Mouse (Mus musculus) gastrocnemius, adult 18-20 months (tissue): ENCODE data around the gene Acsm5. TPM values are rescaled to one million over a fixed set of nuclear protein-coding genes. Genes with fewer than 3 reads are reported as not detected.
A peak's percentile ranks its signal among the peaks of the same experiment; 100 is the strongest.

ENCODE experiments used
- DNase-seq: peaks from one replicate; pipeline ENCODE4 v3.0.0; 2021; ENCODE audit warnings: low spot score
- long read RNA-seq, 2 experiments: library from polyadenylated mRNA; stranded (forward); transcript quantifications; one replicate each; pipeline ENCODE4 v2.0.0; 2021
- total RNA-seq, 2 experiments: library from RNA; stranded (reverse); gene quantifications; 2 replicates each; pipeline ENCODE4 v1.2.3; 2021

Gene Acsm5
- total RNA-seq: 1 to 10 TPM in 1 of 2 experiments, under 1 TPM in 1; 0.50 to 1.2 TPM
- long read RNA-seq, experiment 1: 0 reads
- long read RNA-seq, experiment 2: 0 reads

DNA sequence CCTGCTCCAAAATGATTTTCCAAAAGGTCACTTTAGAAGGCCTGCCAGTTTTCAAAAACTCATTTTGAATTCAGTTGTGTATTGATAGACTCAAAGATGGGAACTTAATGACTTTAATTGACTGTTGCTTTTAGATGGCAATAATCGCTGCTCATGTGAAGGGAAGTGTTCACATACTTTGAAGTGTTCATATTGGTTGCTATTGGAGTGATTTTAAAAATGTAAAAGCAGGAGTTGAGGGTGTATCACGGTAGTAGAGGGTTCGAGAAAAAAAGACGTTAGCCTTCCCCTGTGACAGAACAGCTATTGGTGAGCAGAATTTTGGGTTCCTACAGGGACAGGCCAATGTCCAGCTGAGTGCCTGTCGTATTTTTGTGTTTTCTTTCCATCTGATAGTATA, at the start of gene Acsm5:
Acsm5 (plus strand) TSS at position 301 of the 400 bp plus-strand sequence.
- no peak for DNase-seq

DNA sequence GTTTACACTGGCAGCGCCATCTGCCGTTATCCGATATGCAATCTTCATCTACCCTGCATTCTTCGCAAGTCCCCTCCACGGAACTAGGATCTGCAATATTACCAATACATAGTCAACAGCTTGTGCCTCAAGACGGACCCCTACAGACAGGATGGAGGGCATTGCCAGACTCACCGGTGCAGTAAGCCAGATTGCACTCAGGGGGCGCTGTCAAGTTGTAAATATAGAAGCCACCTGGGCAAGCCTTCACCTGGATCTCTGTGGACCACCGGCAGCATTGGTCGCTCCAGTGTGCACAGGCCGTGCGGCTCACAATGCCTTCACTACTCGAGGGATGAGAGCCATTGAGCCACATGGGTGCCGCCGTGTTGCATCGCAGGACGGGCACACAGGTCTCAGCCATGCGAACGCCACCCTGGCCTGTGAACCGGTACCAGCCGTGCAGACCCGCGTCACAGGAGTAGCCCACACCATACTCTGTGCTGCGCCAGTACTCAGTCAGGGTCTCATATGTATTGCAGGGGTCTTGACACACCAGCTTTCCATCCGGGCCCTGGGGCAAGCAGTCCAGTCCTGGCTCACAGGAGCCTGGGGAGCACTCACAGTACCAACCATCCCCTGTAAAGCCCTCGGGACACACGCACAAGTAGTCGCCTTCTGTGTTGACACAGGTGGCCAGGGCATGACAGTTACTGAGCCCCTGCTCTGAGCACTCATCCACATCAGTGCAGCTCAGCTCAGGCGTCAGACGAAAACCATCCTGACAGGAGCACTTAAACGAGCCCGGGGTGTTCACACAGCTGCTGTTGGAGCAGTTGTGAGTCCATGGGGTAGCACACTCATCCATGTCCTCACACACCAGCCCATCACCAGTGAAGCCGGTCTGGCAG, 42.5 kb upstream of the Acsm5 start:
- DNase-seq: no peak

DNA sequence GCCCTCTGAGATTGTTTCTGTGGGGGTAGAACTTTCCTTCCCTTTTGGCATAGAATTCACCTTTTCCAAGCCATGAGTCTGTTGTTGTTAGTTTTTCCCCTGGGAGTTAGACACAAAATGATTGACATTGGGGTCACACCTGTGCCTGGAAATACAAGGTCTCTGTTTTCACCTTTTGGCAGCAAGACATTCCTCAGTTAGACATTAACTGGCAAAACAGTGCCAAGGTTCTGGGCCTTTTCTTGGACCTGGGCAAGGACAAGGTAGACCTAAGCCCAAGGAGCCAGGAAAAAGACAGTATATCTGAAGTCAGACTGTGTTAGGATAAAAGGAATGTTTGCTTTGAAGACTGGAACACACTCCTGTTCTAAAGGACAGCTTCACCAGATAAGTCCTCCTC, 40.0 kb upstream of the Acsm5 start, which contains the start of gene Umod:
Umod (minus strand) TSS at position 27 of the 400 bp plus-strand sequence.
- no peak for DNase-seq

DNA sequence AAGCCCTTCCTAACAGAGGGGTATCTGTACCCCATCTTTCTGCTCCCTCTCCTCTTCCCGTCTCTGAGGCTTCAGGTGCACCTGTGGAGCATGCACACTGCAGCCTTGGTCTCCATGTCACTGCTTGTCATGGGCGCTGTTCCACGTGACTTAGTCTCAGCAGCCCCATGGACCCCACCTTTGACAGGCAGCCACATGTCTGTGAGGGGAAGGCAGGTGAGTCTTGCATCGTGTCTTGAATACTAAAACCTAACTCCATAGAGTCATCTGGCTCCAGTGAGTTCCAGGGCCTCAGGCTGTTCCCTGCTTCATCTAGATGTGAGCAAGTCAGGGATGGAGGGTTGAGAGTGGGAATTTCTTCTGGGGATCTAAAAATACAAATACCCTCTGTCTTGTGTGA, 35.1 kb upstream of the Acsm5 start:
- no peak for DNase-seq

DNA sequence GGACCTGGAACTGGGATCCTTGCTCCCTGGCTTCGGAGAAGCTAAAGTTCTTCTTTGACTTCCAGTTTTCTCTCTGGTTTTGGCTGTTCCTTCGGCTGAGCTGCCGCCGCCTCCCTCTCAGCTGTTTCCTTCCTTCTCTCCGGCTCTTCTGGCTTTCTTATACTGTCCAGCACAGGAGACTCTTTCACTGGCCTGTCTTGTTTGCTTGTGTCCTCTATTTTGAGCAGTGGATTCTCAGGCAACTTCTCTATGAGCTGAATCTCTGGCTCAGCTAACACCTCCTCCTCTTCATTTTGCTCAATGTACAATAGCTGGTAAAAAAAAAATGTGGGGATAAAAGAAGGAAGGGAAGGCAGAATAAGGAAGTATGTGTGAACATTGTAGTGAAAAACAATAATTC, 32.6 kb upstream of the Acsm5 start:
- DNase-seq: no peak

DNA sequence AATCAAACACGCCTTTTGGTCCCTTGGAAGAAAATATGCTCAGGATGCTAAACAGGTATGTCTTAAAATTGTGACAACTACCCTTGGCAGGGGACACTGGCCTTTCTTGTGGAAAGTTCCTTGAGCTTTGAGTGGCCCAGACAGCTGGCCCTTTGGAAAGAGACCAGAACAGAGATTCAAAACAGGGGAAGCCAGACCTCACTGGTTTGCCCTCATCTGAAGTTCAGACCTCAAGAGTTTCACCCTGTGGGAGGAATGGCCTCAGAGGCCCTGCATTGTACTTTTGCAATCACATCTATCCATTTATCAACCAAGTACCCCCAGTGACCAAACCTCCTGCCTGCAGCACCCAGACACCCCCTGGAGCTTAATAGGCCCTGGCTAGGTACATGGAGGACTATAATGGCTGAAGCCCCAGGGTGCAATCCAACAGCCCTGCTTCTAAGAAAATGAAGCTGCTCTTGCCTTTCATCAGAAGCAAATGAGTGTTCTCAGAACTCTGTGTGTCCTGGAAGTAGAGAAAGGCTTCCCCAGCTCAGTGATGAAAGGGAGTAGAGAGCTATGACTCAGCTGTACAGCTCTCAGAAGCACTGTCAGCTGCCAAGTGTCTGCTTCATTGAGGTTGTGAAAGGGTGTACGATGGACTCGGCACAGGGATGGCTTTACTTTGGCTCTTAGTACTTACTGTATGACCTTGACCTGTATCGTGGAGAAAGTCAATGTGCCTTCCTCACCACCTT, 29.1 kb upstream of the Acsm5 start:
- no peak for DNase-seq

DNA sequence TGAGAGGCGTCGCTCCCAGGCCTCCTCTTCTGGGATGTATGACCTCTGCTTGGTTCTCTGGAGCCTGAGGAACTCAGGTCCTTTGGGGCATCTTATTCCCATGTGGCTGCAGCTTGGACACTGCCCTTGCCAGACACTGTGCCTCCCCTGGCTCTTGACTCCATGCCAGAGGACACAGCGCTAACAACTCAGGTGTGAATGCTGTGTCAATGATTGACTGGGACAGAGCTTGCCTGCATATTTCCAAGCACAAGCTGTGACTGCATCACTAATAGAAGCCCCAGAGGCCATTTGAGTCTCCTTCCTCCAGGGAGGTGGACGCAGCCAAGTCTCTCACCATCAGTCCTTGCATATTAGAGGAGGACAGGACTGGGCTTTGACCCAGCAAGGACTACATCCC, 8.1 kb upstream of the Acsm5 start:
- no peak for DNase-seq

DNA sequence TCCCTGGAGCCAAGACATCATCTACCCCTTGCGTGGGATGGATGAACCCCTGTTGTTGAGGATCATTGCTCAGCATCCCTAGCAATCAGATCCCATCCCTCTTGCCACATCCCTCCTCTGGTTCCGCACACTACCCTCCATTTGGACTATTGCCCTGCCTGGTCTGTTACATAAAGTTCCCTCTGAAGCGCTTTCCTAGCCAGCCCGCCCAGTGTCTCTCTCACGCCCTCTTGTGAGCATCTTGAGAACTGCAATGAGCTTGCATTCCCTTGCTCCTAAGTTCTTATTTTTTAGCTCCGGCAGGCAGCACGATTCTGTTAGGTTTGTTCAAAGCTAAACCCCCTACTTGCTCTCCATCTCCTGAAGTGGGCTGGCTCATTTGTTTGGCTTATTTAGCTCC, 6.2 kb upstream of the Acsm5 start:
- DNase-seq: no peak

DNA sequence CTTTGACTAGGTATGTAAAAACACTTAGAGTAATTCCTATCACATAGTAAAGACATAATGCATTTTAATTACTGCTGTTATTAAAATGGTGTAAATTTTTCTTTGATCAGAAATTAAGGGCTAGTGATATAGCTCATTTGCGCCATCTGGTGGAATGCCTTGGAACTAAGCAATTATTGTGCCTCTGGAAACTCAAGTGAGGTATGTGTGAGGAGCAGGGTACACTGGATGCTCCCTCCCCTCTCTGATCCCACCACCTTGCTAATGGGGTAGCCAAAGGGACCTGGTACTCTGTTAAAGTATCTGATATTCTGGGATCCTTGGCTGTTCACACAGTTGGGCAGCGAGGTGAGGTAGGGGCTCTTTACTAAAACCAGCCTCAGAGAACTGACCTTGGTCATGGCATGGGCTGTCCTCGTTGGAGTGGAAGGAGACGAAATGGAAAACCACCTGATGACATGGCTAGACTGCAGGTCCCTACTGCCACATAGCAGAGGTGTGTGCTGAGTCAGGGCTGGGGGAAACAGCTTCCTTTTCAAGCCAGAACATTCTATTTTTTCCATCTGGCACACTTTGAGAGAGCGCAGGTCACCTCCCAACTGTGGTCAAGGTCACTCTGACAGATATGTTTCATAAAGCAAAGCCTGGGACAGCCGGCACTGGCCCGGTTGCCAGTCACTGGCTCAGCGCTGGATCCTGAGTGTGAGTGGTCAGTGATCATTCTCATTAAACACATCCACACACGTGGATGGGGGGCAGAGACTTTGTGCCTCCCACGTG, 3.6 kb upstream of the Acsm5 start:
- DNase-seq: peak; percentile 9

DNA sequence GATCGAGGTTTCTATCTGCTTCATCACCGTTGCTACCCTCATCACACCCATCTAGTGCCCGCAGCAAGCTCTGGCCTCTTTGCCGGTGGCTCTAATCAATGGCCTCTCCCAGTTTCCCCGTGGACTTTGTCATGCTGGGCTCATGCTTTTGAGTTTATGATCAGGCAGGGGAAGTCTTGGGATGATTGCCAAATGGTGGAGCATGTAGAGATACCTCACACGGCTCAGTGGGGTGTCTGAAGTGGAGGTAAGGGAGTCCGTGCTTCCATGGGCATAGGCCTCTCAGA, 3.0 kb upstream of the Acsm5 start:
- no peak for DNase-seq

DNA sequence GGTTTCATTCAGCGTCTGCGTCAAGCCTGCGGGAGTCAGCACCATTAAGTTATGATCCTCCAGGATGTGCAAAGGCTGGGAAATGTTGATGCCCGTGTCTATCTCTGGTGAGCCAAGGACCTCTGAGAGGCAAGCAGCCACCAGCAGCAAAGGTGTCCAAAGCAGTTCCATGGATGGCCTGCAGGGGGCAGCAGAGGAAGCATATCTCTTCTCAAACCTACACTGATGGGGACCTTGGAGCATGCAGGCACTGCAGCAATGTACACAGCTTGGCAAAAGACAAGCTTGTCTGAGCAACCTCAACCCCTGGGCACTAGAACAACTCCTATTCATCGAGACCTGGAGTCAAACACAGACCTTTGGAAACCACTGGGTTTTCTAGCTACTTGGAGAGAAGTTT, 391 bp downstream of the Acsm5 start:
- DNase-seq: peak; percentile 19

DNA sequence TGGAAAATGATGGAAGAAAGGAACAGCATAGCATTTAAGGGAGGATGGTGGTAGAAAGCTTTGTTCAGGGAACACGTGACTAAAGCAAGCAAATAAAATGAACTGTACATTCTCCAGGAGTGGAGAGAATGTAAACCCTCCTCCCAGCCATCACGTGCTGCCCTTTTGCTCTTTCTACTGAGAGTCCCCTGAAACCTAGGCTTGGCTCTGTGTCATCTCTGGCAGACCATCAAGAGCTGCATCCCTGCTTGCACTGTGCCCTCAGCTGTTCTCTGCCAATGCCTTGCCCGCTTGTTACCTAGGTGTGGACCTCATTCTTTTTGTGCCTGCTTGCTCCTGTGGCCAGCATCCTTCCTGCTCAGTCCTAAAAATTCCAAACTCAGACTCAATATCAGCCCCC, 2.6 kb downstream of the Acsm5 start:
- DNase-seq: no peak

DNA sequence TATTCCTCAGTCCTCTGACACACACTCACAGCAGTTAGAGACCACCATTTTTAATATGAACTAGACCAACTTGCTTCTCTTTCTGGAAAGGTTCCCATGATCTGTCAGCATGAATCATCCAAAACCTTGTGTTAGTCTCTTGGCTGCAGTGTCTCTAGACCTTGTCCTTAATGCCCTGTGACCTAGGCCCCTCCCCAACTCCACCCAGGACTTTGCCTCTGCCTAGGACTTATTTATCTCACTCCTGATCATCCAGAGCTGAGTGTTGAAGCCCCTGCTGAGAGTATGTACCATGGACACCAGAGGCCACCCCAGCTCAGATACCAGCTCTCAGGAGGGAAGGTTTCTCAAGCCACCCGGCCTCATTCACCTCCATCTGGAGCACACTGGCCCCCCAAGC, 3.1 kb downstream of the Acsm5 start:
- no peak for DNase-seq

DNA sequence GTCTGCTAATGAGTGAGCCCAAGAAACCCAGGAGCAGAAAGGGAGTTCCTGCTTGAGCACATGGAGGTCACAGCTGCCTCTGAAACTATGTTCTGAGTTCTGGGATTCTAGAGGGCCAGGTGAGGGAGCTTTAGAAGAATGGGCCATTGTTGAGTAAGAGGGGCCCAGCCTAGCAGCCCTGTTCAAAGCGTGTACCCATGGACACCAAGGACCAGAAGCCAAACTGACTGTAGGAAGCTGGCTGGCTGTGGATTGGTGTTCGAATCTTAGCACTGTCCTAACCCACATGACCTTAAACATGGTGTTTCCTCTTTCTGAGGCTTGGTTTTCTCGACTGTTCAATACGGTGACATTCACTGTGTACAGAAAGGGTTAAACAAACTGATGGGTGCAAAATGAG, 4.1 kb downstream of the Acsm5 start, which contains the start of gene Pdilt:
Pdilt (minus strand) TSS at position 101 of the 400 bp plus-strand sequence.
- DNase-seq: no peak

DNA sequence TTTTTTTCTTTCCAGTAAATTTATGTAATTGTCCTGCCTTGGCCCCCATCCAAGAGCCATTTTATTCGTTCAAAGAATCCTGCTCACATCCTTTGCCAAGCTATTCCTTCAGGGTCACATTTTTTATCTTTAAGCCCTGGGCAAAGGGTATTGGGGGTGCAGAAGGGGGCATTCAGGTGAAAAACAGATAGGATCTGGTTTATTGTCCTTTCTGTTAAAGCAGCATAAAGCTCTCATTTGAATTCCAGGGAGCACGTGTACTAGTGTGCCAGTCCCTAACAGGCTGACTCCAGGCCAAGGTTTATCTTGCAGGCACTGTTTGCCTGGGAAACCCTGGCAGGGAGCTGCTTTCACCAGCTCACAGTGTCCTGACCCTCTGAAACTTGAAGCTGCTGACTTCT, 6.6 kb downstream of the Acsm5 start:
- peak; percentile 9 for DNase-seq

DNA sequence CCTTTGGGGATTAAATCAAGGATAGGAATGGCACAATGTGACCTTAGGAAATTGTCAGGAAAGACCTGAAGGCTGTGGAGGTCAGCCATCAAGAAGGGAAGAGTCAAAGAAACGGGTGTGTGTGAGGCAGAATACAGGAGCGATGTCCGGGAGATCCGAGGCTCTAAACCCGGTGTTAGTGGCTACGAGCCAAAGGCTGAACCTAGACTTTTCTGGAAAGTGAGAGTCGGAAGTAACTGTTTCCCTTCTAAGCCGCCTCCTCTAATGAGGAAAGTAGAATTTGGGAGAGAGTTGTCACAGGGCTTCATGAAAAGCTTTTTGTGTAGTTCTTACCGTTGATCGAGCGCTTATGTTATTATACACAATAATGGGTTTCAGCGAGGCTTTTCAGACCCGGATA, 7.2 kb downstream of the Acsm5 start:
- DNase-seq: no peak

DNA sequence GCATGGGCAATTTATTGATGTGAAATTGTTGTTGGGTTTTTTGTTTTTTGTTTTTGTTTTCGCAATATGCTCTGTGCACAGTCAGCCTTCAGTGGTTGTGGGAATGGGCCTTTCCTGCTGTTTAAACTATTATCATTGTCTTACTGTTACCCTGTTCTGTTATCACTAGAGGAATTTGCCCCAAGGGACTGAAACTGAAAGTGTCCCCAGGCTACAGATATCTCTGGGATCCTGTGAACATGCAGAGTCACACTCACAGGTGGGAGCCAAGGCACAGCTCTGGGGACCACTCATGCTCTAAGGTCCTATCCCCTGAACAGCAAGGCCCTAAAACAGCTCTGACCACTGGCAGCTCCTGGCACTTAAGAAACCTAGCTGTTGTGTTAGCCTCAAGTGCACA, 7.9 kb downstream of the Acsm5 start:
- DNase-seq: no peak

DNA sequence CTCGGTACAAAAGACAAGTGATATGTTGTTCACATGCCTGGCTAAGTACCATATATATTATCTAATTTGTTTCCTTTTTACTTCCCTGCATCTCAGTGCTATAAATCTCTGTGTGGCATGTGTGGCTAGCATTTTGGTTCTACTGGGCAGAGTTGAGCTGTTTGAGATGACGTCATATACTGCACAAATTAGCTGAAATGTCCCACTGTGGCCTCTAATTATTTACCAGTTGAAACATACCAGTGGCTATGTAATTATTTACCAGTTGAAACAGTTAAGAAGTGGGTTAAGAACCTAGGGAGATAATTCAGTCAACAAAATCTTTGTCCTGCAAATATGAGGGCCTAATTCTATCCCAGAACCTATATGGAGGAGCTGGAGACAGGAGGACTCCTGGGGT, 8.3 kb downstream of the Acsm5 start:
- DNase-seq: no peak

DNA sequence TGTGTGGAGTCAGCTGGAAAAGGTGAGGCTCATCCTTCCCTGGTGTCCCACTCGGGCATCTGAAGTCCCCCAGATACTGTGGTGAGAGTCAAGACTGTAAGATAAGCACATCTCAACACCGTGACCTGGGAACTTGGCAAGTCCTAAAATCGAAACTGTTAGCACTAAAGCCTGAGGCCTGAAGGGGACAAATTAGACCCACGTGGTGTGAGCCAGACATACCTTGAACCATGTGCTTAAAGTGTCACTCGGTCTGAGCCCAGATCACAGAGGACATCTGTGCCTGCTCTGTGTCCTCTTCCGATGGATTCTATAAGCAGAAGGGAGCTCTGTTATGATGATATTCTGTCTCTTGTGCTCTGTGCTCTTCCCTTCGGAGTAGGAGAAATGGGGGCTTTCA, 9.4 kb downstream of the Acsm5 start:
- DNase-seq: no peak

DNA sequence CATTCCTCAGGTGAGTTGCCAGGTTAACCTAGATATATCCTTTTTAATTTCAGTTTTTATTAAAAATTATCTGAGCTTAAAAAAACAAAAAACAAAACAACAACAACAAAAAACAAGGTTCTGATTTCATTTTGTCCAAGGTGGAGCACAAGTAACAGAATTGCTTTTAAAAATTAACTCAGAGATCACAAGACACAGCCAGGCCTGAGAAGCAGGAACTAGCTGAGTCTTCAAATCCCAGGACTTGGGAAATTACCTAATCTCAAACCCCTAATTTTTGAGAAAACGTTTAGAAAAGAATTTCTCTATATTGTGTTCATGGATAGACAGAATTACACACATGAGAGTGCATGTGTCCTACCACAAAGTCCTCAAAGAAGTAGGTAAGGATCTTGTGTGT, 13.7 kb downstream of the Acsm5 start:
- DNase-seq: no peak

DNA sequence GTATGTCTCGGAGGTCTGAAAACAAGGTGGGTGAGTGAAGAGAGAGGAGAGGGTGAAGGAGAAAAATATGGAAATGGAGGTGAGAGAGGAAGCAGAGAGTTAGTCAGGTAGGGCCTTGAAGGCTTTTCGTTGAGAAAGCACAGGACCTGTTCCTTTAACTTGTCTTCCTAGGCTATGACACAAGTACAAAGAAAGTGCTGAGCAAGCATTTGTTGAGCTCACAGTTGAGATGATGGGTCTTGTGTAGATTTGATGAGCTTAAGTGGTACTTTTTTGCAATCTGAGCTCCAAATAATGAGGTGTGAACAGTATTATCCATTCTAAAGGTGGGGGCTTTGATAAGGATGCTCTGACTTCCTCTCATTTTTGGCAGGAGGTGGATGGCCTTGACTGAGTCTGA, 15.1 kb downstream of the Acsm5 start:
- DNase-seq: no peak

DNA sequence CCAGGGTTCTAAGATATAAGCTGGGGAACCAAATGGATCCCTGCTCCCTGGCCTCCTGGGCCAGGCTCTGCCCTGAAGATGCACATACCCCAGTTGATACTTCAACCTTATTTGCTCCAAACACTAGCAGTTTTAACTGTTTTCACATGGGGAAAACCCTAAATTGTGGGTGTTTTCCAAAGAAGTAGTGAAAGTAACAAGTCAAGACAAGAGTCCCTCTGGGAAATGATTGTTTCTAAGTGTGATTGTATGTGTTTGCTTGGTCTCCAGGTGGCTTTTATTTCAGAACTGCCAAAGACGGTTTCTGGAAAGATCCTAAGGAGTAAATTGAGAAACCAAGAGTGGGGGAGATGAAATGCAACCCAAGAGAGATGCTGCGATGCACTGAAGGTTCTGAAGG, 23.2 kb downstream of the Acsm5 start:
- DNase-seq: no peak
